Comparison of ENCODE assay signal across 11 mouse cellular contexts in genomic region chrX:168717969-168718368, GRCm38 (mm10). TPM values are rescaled to one million over a fixed set of nuclear protein-coding genes. Genes with fewer than 3 reads are reported as not detected.
DNase-seq lines count a peak whose midpoint lies in the region; ATAC-seq and TF ChIP-seq lines count a peak whose summit lies in the region.
"Had no signal": no experiment of that assay in that cellular context is flagged by ENCODE, and none has a peak within 500 bp of the region (broad histone marks: within the 10 kb centered on the region; RNA-seq: fewer than 3 reads in every experiment).

No protein-coding gene starts in this region.

- no peak overlapping the region for H3K4me3 ChIP-seq in gastrocnemius, adult 2 months
- no peak overlapping the region for H3K4me3 ChIP-seq in liver, adult 2 months (ENCODE audit: insufficient read depth, low read depth, low read length)
- H3K4me3 ChIP-seq: embryonic facial prominence, embryonic 12.5 days; hindbrain, embryonic 15.5 days had no signal

- ATAC-seq in activated CD4-positive, CD25-positive, alpha-beta regulatory T cell, adult 4 months, result no peak

- no peaks in the 10 kb centered on the region for H3K36me3 ChIP-seq in liver, adult 2 months (ENCODE audit: control insufficient read depth, insufficient read depth, low read length)
- H3K36me3 ChIP-seq: embryonic facial prominence, embryonic 12.5 days; hindbrain, embryonic 15.5 days had no signal

- no peak overlapping the region for H3K27ac ChIP-seq in gastrocnemius, adult 2 months
- no peak overlapping the region for H3K27ac ChIP-seq in liver, adult 2 months (replicated peaks; ENCODE audit: insufficient read depth, low read depth, low read length)
- H3K27ac ChIP-seq: embryonic facial prominence, embryonic 12.5 days; hindbrain, embryonic 15.5 days; liver, embryonic 14.5 days had no signal

- DNase-seq in gastrocnemius, adult 2 months, result no peak
- no peak for DNase-seq in gastrocnemius, postnatal 14 days
- peak; percentile 36 for DNase-seq in liver, adult 2 months (ENCODE audit: extremely low read depth, low read depth, low spot score)
- DNase-seq in liver, result no peak
- peak; percentile 6 for DNase-seq in MEL-GATA-1-ER (ENCODE audit: extremely low read depth, low read depth)
- DNase-seq in lung, postnatal 14 days, result peak; percentile 7
- no peak for DNase-seq in testis, postnatal 14 days (ENCODE audit: low spot score)

- no peaks in the 10 kb centered on the region for H3K79me2 ChIP-seq in liver, adult 2 months (ENCODE audit: control insufficient read depth, insufficient read depth, low read length)

- no peak overlapping the region for H3K9ac ChIP-seq in liver, adult 2 months (ENCODE audit: low read depth, low read length)
- H3K9ac ChIP-seq: embryonic facial prominence, embryonic 12.5 days; hindbrain, embryonic 15.5 days; liver, embryonic 14.5 days had no signal

- 46% methylated on average over 2 of the region's 2 CpGs for WGBS in liver, adult 2 months

- TF ChIP-seq CTCF in gastrocnemius, adult 2 months (IDR thresholded peaks at IDR 0.05), result peak; percentile 69
- TF ChIP-seq CTCF in liver, adult 2 months (IDR thresholded peaks at IDR 0.05; ENCODE audit: low read depth, low read length), result peak; percentile 31

- H3K4me1 ChIP-seq in liver, adult 2 months (ENCODE audit: control insufficient read depth, insufficient read depth, low read length), result no peaks in the 10 kb centered on the region
- H3K4me1 ChIP-seq: embryonic facial prominence, embryonic 12.5 days; hindbrain, embryonic 15.5 days had no signal

- H3K27me3 ChIP-seq in liver, adult 2 months (ENCODE audit: control insufficient read depth, insufficient read depth, low read length), result no peaks in the 10 kb centered on the region
- H3K27me3 ChIP-seq: embryonic facial prominence, embryonic 12.5 days; hindbrain, embryonic 15.5 days had no signal

- intact Hi-C loops in gastrocnemius, adult 2 months (cut with DNase I), result loop anchor here (1.0 to 10.0 kb wide), 3 partner anchors 77 to 367 kb away; partner anchors contain the start of gene Arhgap6
- intact Hi-C loops in gastrocnemius, postnatal 14 days (cut with DNase I; ENCODE audit: low total_unique reads), result loop anchor here (5.0 kb wide), 1 partner anchor 219 kb away; no protein-coding TSS in a partner anchor

- TF ChIP-seq POLR2A in liver, adult 2 months (IDR thresholded peaks at IDR 0.05; ENCODE audit: extremely low read depth, insufficient read depth, low read length), result no peak

RNA-seq across cellular contexts. Expression of gene Msl3, which starts 44.3 kb away (rescaled TPM):
- 10 to 100 TPM; 40.1 to 44.2 TPM for total RNA-seq in gastrocnemius, adult 2 months (2021)
- 10 to 100 TPM; 33.0 to 36.4 TPM for total RNA-seq in gastrocnemius, postnatal 14 days (2021)
- total RNA-seq in liver, adult 2 months (2014; rRNA removed), result 23.0 and 25.9 TPM in 2 replicates
- polyA plus RNA-seq in liver, adult 2 months (2012; rRNA removed), result 8.5 and 11.4 TPM in 2 replicates
- polyA plus RNA-seq in activated CD4-positive, CD25-positive, alpha-beta regulatory T cell, adult 4 months (2017; shearing (Covaris generic)), result 10 to 100 TPM; 35.6 to 44.9 TPM

Comparison
In these comparisons a context has a peak if more than half of its experiments do, and no peak if none do; other contexts are left out.
1. DNase-seq: peak in liver, adult 2 months (single experiment), MEL-GATA-1-ER (single experiment) and lung, postnatal 14 days (single experiment); none in gastrocnemius, adult 2 months (single experiment), gastrocnemius, postnatal 14 days (single experiment), liver (single experiment) and testis, postnatal 14 days (single experiment).